Mouse (Mus musculus): ENCODE measurements around the gene Rpl14.

Gene Rpl14

GRCm38 (mm10) chr9:120575748-120576661, 4.8 kb downstream of the Rpl14 start:
- DNase-seq: no peak

GRCm38 (mm10) chr9:120576662-120577013, 5.4 kb downstream of the Rpl14 start:
- DNase-seq: no peak

- peak; percentile 85 for DNase-seq
Observed at GRCm38 (mm10) chr9:120577133-120577651, 5.9 kb downstream of the Rpl14 start.

GRCm38 (mm10) chr9:120577706-120578405, 6.6 kb downstream of the Rpl14 start:
- DNase-seq: no peak

GRCm38 (mm10) chr9:120578701-120579100, 7.5 kb downstream of the Rpl14 start:
- DNase-seq: no peak

GRCm38 (mm10) chr9:120579808-120580207, 8.6 kb downstream of the Rpl14 start:
- DNase-seq: no peak

GRCm38 (mm10) chr9:120581941-120582618, 10.8 kb downstream of the Rpl14 start:
- peak; percentile 74 for DNase-seq

- DNase-seq: peak; percentile 92
Observed at GRCm38 (mm10) chr9:120582619-120583308, 11.5 kb downstream of the Rpl14 start.

GRCm38 (mm10) chr9:120583314-120583713, 12.1 kb downstream of the Rpl14 start:
- peak; percentile 50 for DNase-seq

GRCm38 (mm10) chr9:120586546-120586945, 15.3 kb downstream of the Rpl14 start:
- peak; percentile 84 for DNase-seq

- peak; percentile 78 for DNase-seq
Observed at GRCm38 (mm10) chr9:120591490-120591889, 20.2 kb downstream of the Rpl14 start.

GRCm38 (mm10) chr9:120593383-120594101, 22.3 kb downstream of the Rpl14 start:
- no peak for DNase-seq

- no peak for DNase-seq
Observed at GRCm38 (mm10) chr9:120594839-120595238, 23.6 kb downstream of the Rpl14 start.

GRCm38 (mm10) chr9:120595306-120595705, 24.1 kb downstream of the Rpl14 start:
- no peak for DNase-seq

- DNase-seq: peak; percentile 56
Observed at GRCm38 (mm10) chr9:120601488-120602171, 30.4 kb downstream of the Rpl14 start.

GRCm38 (mm10) chr9:120602172-120602838, 31.1 kb downstream of the Rpl14 start:
- DNase-seq: no peak

- peak; percentile 72 for DNase-seq
Observed at GRCm38 (mm10) chr9:120602839-120603511, 31.7 kb downstream of the Rpl14 start.

- no peak for DNase-seq
Observed at GRCm38 (mm10) chr9:120603512-120603908, 32.3 kb downstream of the Rpl14 start.

GRCm38 (mm10) chr9:120603956-120604355, 32.7 kb downstream of the Rpl14 start:
- DNase-seq: no peak

- DNase-seq: no peak
Observed at GRCm38 (mm10) chr9:120611055-120611454, 39.8 kb downstream of the Rpl14 start.
